Mouse (Mus musculus) stomach, postnatal 0 days (tissue): ENCODE measurements around the gene Myo5a.

ENCODE experiments used
- CTCF ChIP-seq: IDR thresholded peaks from 2 replicates; pipeline ENCODE4 v1.5.1; 2016; ENCODE audit warnings: antibody characterized with exemption, low read depth, mild to moderate bottlenecking, moderate library complexity
- EP300 ChIP-seq: optimal IDR thresholded peaks from 2 replicates; pipeline ENCODE3; 2016; ENCODE audit warnings: antibody characterized with exemption

- TF ChIP-seq CTCF (no peak), EP300 (no peak)
Measured at GRCm38 (mm10) chr9:75049100-75049499, 21.7 kb upstream of the Myo5a start.
